Mouse (Mus musculus) CH12.LX (cell line): ENCODE results near the gene Dppa3.
"Not testable (repeated sequence)": the region's sequence is repeated elsewhere in the genome, so short reads cannot be mapped to it uniquely, and the experiment has no call there.

Source experiments
- CHD1 ChIP-seq: IDR thresholded peaks from 2 replicates; pipeline ENCODE4 v1.6.1; 2012; ENCODE audit warnings: low read depth, low read length, improper control_type of control experiment, inconsistent platforms
- CTCF ChIP-seq, 2 experiments: IDR thresholded peaks in 1 of 2; conservative IDR thresholded peaks in 1 of 2; 2 replicates each; pipeline ENCODE4 v1.5.1; 2011 to 2012; ENCODE audit warnings: low read depth in 2 of 2, low read length in 2 of 2, improper control_type of control experiment in 1 of 2, inconsistent platforms in 1 of 2, mild to moderate bottlenecking in 1 of 2, moderate library complexity in 1 of 2
- ETS1 ChIP-seq: conservative IDR thresholded peaks from 2 replicates; pipeline ENCODE4 v1.6.1; 2012; ENCODE audit warnings: low read depth, mild to moderate bottlenecking, inconsistent platforms, low read length, improper control_type of control experiment, moderate library complexity
- MAX ChIP-seq: IDR thresholded peaks from 2 replicates; pipeline ENCODE4 v1.6.1; 2011; ENCODE audit warnings: low read length, improper control_type of control experiment
- POLR2A ChIP-seq: IDR thresholded peaks from 2 replicates; pipeline ENCODE4 v1.6.1; 2011; ENCODE audit warnings: low read depth, mild to moderate bottlenecking, improper control_type of control experiment, low read length
- POLR2AphosphoS2 ChIP-seq: IDR thresholded peaks from 2 replicates; pipeline ENCODE4 v1.6.1; 2011; ENCODE audit warnings: low read depth, low read length, improper control_type of control experiment
- TBP ChIP-seq: conservative IDR thresholded peaks from 2 replicates; pipeline ENCODE4 v1.6.1; 2011; ENCODE audit warnings: low read depth, low read length, improper control_type of control experiment
- ZKSCAN1 ChIP-seq: IDR thresholded peaks from 2 replicates; pipeline ENCODE4 v1.6.1; 2012; ENCODE audit warnings: low read depth, inconsistent platforms, low read length, improper control_type of control experiment, borderline replicate concordance

DNA sequence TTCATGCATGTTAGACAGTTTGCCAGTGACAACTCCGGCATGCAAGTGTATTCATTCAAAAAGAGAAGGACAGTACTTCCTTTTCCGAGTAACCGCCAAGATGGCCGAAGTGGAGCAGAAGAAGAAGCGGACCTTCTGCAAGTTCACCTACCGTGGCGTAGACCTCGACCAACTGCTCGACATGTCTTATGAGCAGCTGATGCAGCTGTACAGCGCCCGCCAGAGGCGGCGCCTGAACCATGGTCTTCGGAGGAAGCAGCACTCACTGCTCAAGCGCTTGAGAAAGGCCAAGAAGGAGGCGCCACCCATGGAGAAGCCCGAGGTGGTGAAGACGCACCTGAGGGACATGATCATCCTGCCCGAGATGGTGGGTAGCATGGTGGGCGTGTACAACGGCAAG, 18.0 kb downstream of the Dppa3 start:
- TF ChIP-seq ZKSCAN1; CHD1; POLR2AphosphoS2; POLR2A; CTCF (conservative IDR thresholded peaks at IDR 0.05 in 1 of 2, IDR thresholded peaks at IDR 0.05 in 1 of 2; ENCODE audit: low read depth in 2 of 2, low read length in 2 of 2); TBP; MAX; ETS1: not testable (repeated sequence)
